Mouse (Mus musculus) forebrain, embryonic 15.5 days (tissue): Measurements from ENCODE around the gene Arid3a. TPM values are rescaled to one million over a fixed set of nuclear protein-coding genes. Genes with fewer than 3 reads are reported as not detected.

ENCODE experiments used
- ATAC-seq: fragments of 200-750 bp; cut with Nextera tagmentation; replicated peaks from 2 replicates; pipeline ENCODE4 v1.8.0; 2017; ENCODE audit warnings: mild to moderate bottlenecking, moderate TSS enrichment, moderate library complexity
- H3K27ac ChIP-seq: fragments of 300-500 bp; sonication (generic); replicated peaks from 2 replicates; pipeline ENCODE4 v1.5.1; 2015; ENCODE audit warnings: mild to moderate bottlenecking, inconsistent platforms
- H3K27me3 ChIP-seq: fragments of 300-500 bp; sonication (generic); 2 replicates; pipeline ENCODE4 v1.6.1; 2015; ENCODE audit warnings: inconsistent platforms
- H3K36me3 ChIP-seq: fragments of 300-500 bp; sonication (generic); 2 replicates; pipeline ENCODE4 v1.6.1; 2015; ENCODE audit warnings: mild to moderate bottlenecking, inconsistent platforms
- H3K4me1 ChIP-seq: fragments of 300-500 bp; sonication (generic); 2 replicates; pipeline ENCODE4 v1.6.1; 2015; ENCODE audit warnings: inconsistent platforms
- H3K4me2 ChIP-seq: fragments of 300-500 bp; sonication (generic); replicated peaks from 2 replicates; pipeline ENCODE4 v1.6.1; 2015; ENCODE audit warnings: mild to moderate bottlenecking, inconsistent platforms
- H3K4me3 ChIP-seq: fragments of 300-500 bp; sonication (generic); 2 replicates; pipeline ENCODE4 v1.5.1; 2015; ENCODE audit warnings: mild to moderate bottlenecking, inconsistent platforms
- H3K9ac ChIP-seq: fragments of 300-500 bp; sonication (generic); replicated peaks from 2 replicates; pipeline ENCODE4 v1.6.1; 2015; ENCODE audit warnings: mild to moderate bottlenecking, inconsistent platforms
- H3K9me3 ChIP-seq: fragments of 300-500 bp; sonication (generic); 2 replicates; pipeline ENCODE4 v1.6.1; 2016; ENCODE audit warnings: inconsistent platforms
- WGBS: fragments of 180-500 bp; shearing (Covaris S2); methylation state at CpG from one replicate; pipeline ENCODE4 v1.1.7; 2015; ENCODE audit warnings: mixed read lengths; 5-methylcytosine and 5-hydroxymethylcytosine counted together
- polyA plus RNA-seq: library from polyadenylated mRNA; unstranded; fragments of >200 nt; fragmentation: Nextera tagmentation; extraction: Ambion mirVana; gene quantifications from 2 replicates; pipeline ENCODE4 v1.2.1, GENCODE M21; 2015

Arid3a gene
- polyA plus RNA-seq, 1 experiment from 2014 or later, result 2.7 TPM

GRCm38 (mm10) chr10:79988506-79989271, 61.8 kb downstream of the Arid3a start, which contains the start of gene Cnn2:
TSS of gene Cnn2 (plus strand) at chr10:79988584.
- under 1% methylated on average over 59 of the region's 59 CpGs for WGBS
- peak within 1 kb of the TSS; percentile 33 for H3K4me3 ChIP-seq
- H3K9ac ChIP-seq, result peak within 1 kb of the TSS; percentile 25
- H3K4me2 ChIP-seq, result peak within 1 kb of the TSS; percentile 45
- H3K36me3 ChIP-seq, result no peaks in the 10 kb centered on the region
- H3K27ac ChIP-seq, result no peak within 1 kb of the TSS
- peaks cover 30% of the 10 kb centered on the region for H3K4me1 ChIP-seq
- no peak for ATAC-seq
- no peaks in the 10 kb centered on the region for H3K9me3 ChIP-seq
- H3K27me3 ChIP-seq, result peaks cover 44% of the 10 kb centered on the region

GRCm38 (mm10) chr10:79989272-79989786, 62.5 kb downstream of the Arid3a start:
- H3K9ac ChIP-seq, result no peak overlapping the region
- ATAC-seq, result no peak
- 0 out of 2 replicates have a peak overlapping the region, but pooled peaks have one; percentile 45 for H3K4me2 ChIP-seq

DNA sequence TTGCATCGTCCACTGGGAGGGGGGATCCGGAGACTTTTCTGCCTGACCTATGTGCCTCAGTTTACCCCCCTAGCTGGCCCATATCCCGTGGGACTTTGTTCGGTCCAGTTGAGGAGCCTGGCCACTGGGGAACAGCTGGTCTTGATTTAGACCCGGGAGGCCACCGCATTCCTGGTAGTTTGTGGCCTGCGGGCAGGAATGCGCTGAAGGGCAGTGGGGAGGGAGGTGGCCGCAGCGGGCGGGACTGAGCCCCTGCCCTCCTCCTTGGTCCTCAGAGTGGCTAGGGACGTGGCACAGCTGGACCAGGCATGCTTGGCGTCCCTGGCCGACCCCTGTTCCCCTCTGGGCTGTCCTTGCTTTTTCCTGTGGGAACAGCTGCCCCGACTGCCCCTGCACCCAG, 63.0 kb downstream of the Arid3a start:
- Histone ChIP-seq H3K9ac (no peak overlapping the region), H3K4me2 (no peak overlapping the region)

More at GRCm38 (mm10) chr10:79989272-79989786, 62.5 kb downstream of the Arid3a start:
- Histone ChIP-seq H3K36me3 (no peaks in the 10 kb centered on the region), H3K9me3 (no peaks in the 10 kb centered on the region), H3K27me3 (peaks cover 44% of the 10 kb centered on the region), H3K27ac (no peak overlapping the region), H3K4me1 (peaks cover 30% of the 10 kb centered on the region), H3K4me3 (peak overlapping the region; percentile 33)
- WGBS, result 38% methylated on average over 8 of the region's 8 CpGs

DNA sequence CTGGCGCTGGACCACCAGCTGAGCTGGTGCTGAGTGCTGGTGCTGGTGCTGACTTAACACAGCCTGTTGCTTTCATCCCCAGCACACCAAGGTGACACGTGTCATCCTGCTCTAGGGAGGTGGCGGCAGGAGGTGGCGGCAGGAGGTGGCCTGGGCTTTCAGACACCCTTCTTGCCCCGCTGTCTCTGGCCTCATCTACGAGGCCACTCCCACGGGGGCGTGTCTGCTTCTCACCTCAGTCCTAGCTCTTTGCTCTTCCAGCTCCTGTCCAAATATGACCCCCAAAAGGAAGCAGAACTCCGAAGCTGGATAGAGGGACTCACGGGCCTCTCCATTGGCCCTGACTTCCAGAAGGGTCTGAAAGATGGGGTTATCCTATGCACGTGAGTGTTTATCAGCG, 64.3 kb downstream of the Arid3a start:
- Histone ChIP-seq H3K36me3 (no peaks in the 10 kb centered on the region), H3K27me3 (peaks cover 44% of the 10 kb centered on the region), H3K27ac (no peak overlapping the region), H3K4me3 (no peak overlapping the region), H3K4me1 (peaks cover 23% of the 10 kb centered on the region), H3K9me3 (no peaks in the 10 kb centered on the region), H3K9ac (no peak overlapping the region), H3K4me2 (no peak overlapping the region)
- ATAC-seq, result no peak
- 62% methylated on average over 12 of the region's 12 CpGs for WGBS

More for the DNA sequence above, 63.0 kb downstream of the Arid3a start:
- WGBS, result 21% methylated on average over 15 of the region's 15 CpGs
- Histone ChIP-seq H3K4me3 (no peak overlapping the region), H3K27ac (no peak overlapping the region), H3K4me1 (peaks cover 30% of the 10 kb centered on the region), H3K36me3 (no peaks in the 10 kb centered on the region), H3K9me3 (no peaks in the 10 kb centered on the region), H3K27me3 (peaks cover 44% of the 10 kb centered on the region)
- no peak for ATAC-seq

DNA sequence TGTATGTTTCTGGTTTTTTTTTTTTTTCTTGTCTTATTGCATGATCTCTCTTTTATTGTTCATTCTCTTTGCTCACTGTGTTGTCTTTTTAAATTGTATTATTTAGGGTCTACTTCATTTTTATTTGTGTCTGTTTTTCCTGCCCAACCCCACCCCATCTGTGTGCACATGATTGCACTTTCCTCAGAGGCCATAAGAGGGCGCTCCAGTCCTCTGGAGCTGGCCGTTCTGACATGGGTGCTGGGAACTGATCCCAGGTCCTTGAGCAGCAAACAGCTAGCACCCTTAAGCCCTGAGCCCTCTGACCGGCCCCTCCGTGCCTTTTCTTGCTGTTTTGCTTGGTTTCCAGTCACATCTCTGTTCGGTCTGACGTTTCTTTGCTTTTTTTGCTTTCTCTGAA, 64.7 kb downstream of the Arid3a start:
- Histone ChIP-seq H3K27me3 (peaks cover 43% of the 10 kb centered on the region), H3K4me2 (no peak overlapping the region), H3K9ac (no peak overlapping the region), H3K4me3 (no peak overlapping the region), H3K27ac (no peak overlapping the region), H3K36me3 (no peaks in the 10 kb centered on the region), H3K9me3 (no peaks in the 10 kb centered on the region), H3K4me1 (peaks cover 20% of the 10 kb centered on the region)
- 82% methylated on average over 6 of the region's 6 CpGs for WGBS
- ATAC-seq, result no peak

DNA sequence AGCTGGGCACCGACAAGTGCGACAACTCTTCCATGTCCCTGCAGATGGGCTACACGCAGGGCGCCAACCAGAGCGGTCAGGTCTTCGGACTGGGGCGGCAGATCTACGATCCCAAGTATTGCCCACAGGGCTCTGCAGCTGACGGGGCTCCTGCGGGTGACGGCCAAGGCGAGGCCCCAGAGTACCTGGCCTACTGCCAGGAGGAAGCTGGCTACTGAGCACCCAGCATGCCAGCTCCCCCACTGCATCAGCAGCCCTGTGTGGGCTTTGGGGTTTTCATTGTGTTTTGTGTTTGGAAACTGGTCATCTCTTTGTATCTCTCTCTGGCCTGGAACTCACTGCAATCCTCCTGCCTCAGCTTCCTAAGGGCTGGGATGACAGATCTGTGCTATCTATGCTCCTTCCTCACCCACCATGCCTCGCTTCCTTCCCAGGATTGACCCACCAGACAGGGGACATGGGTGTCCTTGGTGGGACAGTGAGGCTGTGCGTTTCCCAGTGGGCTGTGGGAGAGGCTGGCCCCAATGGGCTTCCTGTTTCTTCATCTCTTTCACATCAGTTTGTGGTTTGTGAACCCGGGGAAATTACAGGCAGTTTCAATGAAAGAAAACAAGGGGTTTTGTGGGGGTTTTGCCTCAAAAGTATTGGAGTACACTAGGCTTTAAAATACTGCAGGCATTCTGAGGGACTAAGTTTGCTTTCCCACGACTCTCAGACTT, 67.7 kb downstream of the Arid3a start:
- no peaks in the 10 kb centered on the region for H3K9me3 ChIP-seq
- H3K4me1 ChIP-seq, result peaks cover 16% of the 10 kb centered on the region
- H3K4me2 ChIP-seq, result no peak overlapping the region
- WGBS, result 77% methylated on average over 16 of the region's 16 CpGs
- no peak for ATAC-seq
- H3K4me3 ChIP-seq, result no peak overlapping the region
- H3K9ac ChIP-seq, result no peak overlapping the region
- peaks cover 13% of the 10 kb centered on the region for H3K27me3 ChIP-seq
- no peak overlapping the region for H3K27ac ChIP-seq
- H3K36me3 ChIP-seq, result no peaks in the 10 kb centered on the region

- Histone ChIP-seq H3K4me2 (no peak overlapping the region), H3K4me3 (peak overlapping the region; percentile 57; the same call in 1 of the 2 replicates), H3K9ac (no peak overlapping the region), H3K9me3 (no peaks in the 10 kb centered on the region), H3K27me3 (peaks cover 7% of the 10 kb centered on the region), H3K27ac (0 out of 2 replicates have a peak overlapping the region, but pooled peaks have one; percentile 53), H3K36me3 (no peaks in the 10 kb centered on the region), H3K4me1 (peaks cover 16% of the 10 kb centered on the region)
- 85% methylated on average over 1 of the region's 1 CpGs for WGBS
- no peak for ATAC-seq
Measured at GRCm38 (mm10) chr10:79995636-79996035, 68.8 kb downstream of the Arid3a start.

- Histone ChIP-seq H3K9ac (peak within 1 kb of the TSS; percentile 62), H3K27me3 (no peaks in the 10 kb centered on the region), H3K36me3 (no peaks in the 10 kb centered on the region), H3K4me2 (peak within 1 kb of the TSS; percentile 87), H3K9me3 (no peaks in the 10 kb centered on the region), H3K27ac (peak within 1 kb of the TSS; percentile 53), H3K4me3 (peak within 1 kb of the TSS; percentile 57), H3K4me1 (peaks cover 16% of the 10 kb centered on the region)
- ATAC-seq, result peak; percentile 85
- WGBS, result under 1% methylated on average over 34 of the region's 34 CpGs
Measured at GRCm38 (mm10) chr10:79996272-79997033, 69.6 kb downstream of the Arid3a start, which contains the start of gene Abca7. TSS of gene Abca7 (plus strand) at chr10:79996494.

DNA sequence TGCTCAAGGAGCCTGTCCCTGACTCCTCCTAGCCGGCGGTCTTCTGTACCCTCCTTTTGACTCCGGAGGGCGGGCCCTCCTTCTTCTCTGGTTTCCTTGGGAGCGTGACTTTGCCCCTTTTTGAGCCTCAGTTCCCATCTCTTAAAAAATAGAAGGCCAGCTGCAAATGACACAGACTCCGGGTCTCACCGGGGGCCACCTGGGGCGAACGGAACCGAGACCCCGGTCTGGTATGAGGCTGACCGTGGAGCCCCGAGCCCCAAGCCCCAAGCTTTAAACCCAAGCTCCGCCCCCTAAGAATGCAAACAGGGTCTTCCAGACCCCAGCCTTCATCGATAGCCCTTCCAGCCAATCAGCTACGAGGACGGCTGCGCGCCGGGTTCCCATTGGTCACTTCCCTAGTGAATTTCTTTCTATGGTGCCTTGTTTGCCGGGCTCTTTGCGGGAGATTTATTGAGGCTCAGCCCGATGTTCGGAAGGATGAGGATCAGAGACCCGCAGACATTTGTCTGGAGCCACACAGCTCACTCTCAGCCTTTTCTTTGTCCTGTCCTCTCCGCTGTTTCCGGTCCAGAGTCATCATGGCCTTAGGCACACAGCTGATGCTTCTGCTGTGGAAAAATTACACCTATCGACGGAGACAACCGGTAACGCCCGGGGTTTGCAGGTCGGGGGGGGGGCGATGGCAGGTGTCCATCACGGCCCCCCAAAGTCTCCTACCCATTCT, 70.4 kb downstream of the Arid3a start:
- Histone ChIP-seq H3K27ac (peak overlapping the region; percentile 53), H3K4me2 (peak overlapping the region; percentile 87), H3K27me3 (peaks cover 6% of the 10 kb centered on the region; the same call in 1 of the 2 replicates), H3K36me3 (no peaks in the 10 kb centered on the region), H3K4me3 (peak overlapping the region; percentile 57), H3K4me1 (peaks cover 16% of the 10 kb centered on the region), H3K9me3 (no peaks in the 10 kb centered on the region), H3K9ac (peak overlapping the region; percentile 62)
- under 1% methylated on average over 34 of the region's 35 CpGs for WGBS
- ATAC-seq, result peak; percentile 83

GRCm38 (mm10) chr10:79997819-79998218, 71.0 kb downstream of the Arid3a start:
- peak; percentile 41 for ATAC-seq
- Histone ChIP-seq H3K27ac (peak overlapping the region; percentile 53), H3K9me3 (no peaks in the 10 kb centered on the region), H3K9ac (peak overlapping the region; percentile 62), H3K4me3 (peak overlapping the region; percentile 57), H3K4me1 (peaks cover 16% of the 10 kb centered on the region), H3K36me3 (no peaks in the 10 kb centered on the region), H3K4me2 (peak overlapping the region; percentile 87), H3K27me3 (peaks cover 9% of the 10 kb centered on the region; the same call in 1 of the 2 replicates)
- WGBS, result 5% methylated on average over 15 of the region's 15 CpGs

GRCm38 (mm10) chr10:80001945-80002344, 75.1 kb downstream of the Arid3a start:
- peaks cover 17% of the 10 kb centered on the region; the same call in 1 of the 2 replicates for H3K27me3 ChIP-seq
- H3K36me3 ChIP-seq, result no peaks in the 10 kb centered on the region
- 77% methylated on average over 9 of the region's 9 CpGs for WGBS
- no peak overlapping the region for H3K4me3 ChIP-seq
- no peak for ATAC-seq
- no peak overlapping the region for H3K27ac ChIP-seq
- H3K9ac ChIP-seq, result no peak overlapping the region
- H3K9me3 ChIP-seq, result no peaks in the 10 kb centered on the region
- peaks cover 11% of the 10 kb centered on the region for H3K4me1 ChIP-seq
- no peak overlapping the region for H3K4me2 ChIP-seq
